Mouse (Mus musculus) kidney, adult 10 weeks (tissue): ENCODE results near the gene Ofcc1. TPM values are rescaled to one million over a fixed set of nuclear protein-coding genes. Genes with fewer than 3 reads are reported as not detected.

Experiments used
- polyA plus RNA-seq: library from polyadenylated mRNA; stranded (reverse); fragments of 350-450 nt; fragmentation: Illumina TruSeq; extraction: RNeasy Lipid Tissue Mini Kit (QIAGEN cat#74804); gene quantifications from one replicate; pipeline ENCODE4 v1.2.3, GENCODE M21; 2014; ENCODE audit warnings: low read depth, low replicate concordance

Gene Ofcc1
- not detected for polyA plus RNA-seq

GRCm38 (mm10) chr13:40361288-40361687 is at the start of gene Ofcc1:
Gene Ofcc1 (minus strand): TSS chr13:40361450.

